Mouse (Mus musculus) heart, embryonic 12.5 days (tissue): Measurements from ENCODE around the gene Disp1. TPM values are rescaled to one million over a fixed set of nuclear protein-coding genes. Genes with fewer than 3 reads are reported as not detected.

Experiments used
- ATAC-seq: fragments of 200-750 bp; cut with Nextera tagmentation; 2 replicates; pipeline ENCODE4 v1.8.0; 2017; ENCODE audit warnings: moderate TSS enrichment, moderate library complexity; ENCODE audit not compliant: insufficient number of reproducible peaks, low FRiP score
- H3K27ac ChIP-seq: fragments of 300-500 bp; sonication (generic); 2 replicates; pipeline ENCODE4 v1.5.1; 2016; ENCODE audit warnings: mild to moderate bottlenecking, moderate library complexity; ENCODE audit not compliant: poor library complexity, severe bottlenecking
- H3K27me3 ChIP-seq: fragments of 300-500 bp; sonication (generic); replicated peaks from 2 replicates; pipeline ENCODE4 v1.6.1; 2016; ENCODE audit warnings: mild to moderate bottlenecking, moderate library complexity
- H3K36me3 ChIP-seq: fragments of 300-500 bp; sonication (generic); 2 replicates; pipeline ENCODE4 v1.6.1; 2016; ENCODE audit warnings: mild to moderate bottlenecking, moderate library complexity
- H3K4me1 ChIP-seq: fragments of 300-500 bp; sonication (generic); replicated peaks from 2 replicates; pipeline ENCODE4 v1.6.1; 2016; ENCODE audit warnings: mild to moderate bottlenecking
- H3K4me2 ChIP-seq: fragments of 300-500 bp; sonication (generic); 2 replicates; pipeline ENCODE4 v1.6.1; 2016; ENCODE audit warnings: mild to moderate bottlenecking, moderate library complexity
- H3K4me3 ChIP-seq: fragments of 300-500 bp; sonication (generic); 2 replicates; pipeline ENCODE4 v1.5.1; 2016; ENCODE audit warnings: mild to moderate bottlenecking
- H3K9ac ChIP-seq: fragments of 300-500 bp; sonication (generic); 2 replicates; pipeline ENCODE4 v1.6.1; 2016; ENCODE audit warnings: mild to moderate bottlenecking, moderate library complexity
- H3K9me3 ChIP-seq: fragments of 300-500 bp; sonication (generic); replicated peaks from 2 replicates; pipeline ENCODE4 v1.6.1; 2016; ENCODE audit warnings: mild to moderate bottlenecking, moderate library complexity
- WGBS: fragments of 180-500 bp; shearing (Covaris S2); methylation state at CpG from one replicate; pipeline ENCODE4 v1.1.7; 2016; 5-methylcytosine and 5-hydroxymethylcytosine counted together
- polyA plus RNA-seq: library from polyadenylated mRNA; unstranded; fragments of >200 nt; fragmentation: Nextera tagmentation; extraction: Ambion mirVana; gene quantifications from 2 replicates; pipeline ENCODE4 v1.2.1, GENCODE M21; 2016

Gene Disp1
- polyA plus RNA-seq, 1 experiment from 2014 or later, result 10.9 TPM

GRCm38 (mm10) chr1:183120341-183120923, 100.9 kb downstream of the Disp1 start:
- 79% methylated on average over 12 of the region's 12 CpGs for WGBS
- Histone ChIP-seq H3K4me3 (no peak overlapping the region), H3K9ac (no peak overlapping the region), H3K27me3 (no peaks in the 10 kb centered on the region), H3K4me1 (peaks cover 14% of the 10 kb centered on the region), H3K36me3 (no peaks in the 10 kb centered on the region), H3K27ac (no peak overlapping the region), H3K4me2 (no peak overlapping the region), H3K9me3 (no peaks in the 10 kb centered on the region)
- no peak for ATAC-seq

GRCm38 (mm10) chr1:183117827-183118825, 103.2 kb downstream of the Disp1 start:
- no peak overlapping the region for H3K4me3 ChIP-seq
- no peak overlapping the region for H3K9ac ChIP-seq
- H3K4me2 ChIP-seq, result no peak overlapping the region
- no peaks in the 10 kb centered on the region for H3K27me3 ChIP-seq
- 64% methylated on average over 21 of the region's 21 CpGs for WGBS
- peaks cover 34% of the 10 kb centered on the region for H3K4me1 ChIP-seq
- ATAC-seq, result no peak
- H3K36me3 ChIP-seq, result no peaks in the 10 kb centered on the region
- H3K27ac ChIP-seq, result no peak overlapping the region
- H3K9me3 ChIP-seq, result no peaks in the 10 kb centered on the region

- Histone ChIP-seq H3K27me3 (no peaks in the 10 kb centered on the region), H3K36me3 (no peaks in the 10 kb centered on the region), H3K4me2 (no peak overlapping the region), H3K9me3 (no peaks in the 10 kb centered on the region), H3K27ac (no peak overlapping the region), H3K4me1 (peaks cover 44% of the 10 kb centered on the region), H3K4me3 (no peak overlapping the region), H3K9ac (no peak overlapping the region)
- peak; percentile 25; the same call in 1 of the 2 replicates for ATAC-seq
- WGBS, result 64% methylated on average over 15 of the region's 15 CpGs
These were observed 104.1 kb downstream of the Disp1 start for GRCm38 (mm10) chr1:183116946-183117826.

GRCm38 (mm10) chr1:183116441-183116840, 104.9 kb downstream of the Disp1 start:
- H3K36me3 ChIP-seq, result no peaks in the 10 kb centered on the region
- H3K4me1 ChIP-seq, result peaks cover 47% of the 10 kb centered on the region
- no peak overlapping the region for H3K4me3 ChIP-seq
- WGBS, result 68% methylated on average over 10 of the region's 10 CpGs
- no peaks in the 10 kb centered on the region for H3K27me3 ChIP-seq
- ATAC-seq, result no peak
- no peak overlapping the region for H3K9ac ChIP-seq
- no peak overlapping the region for H3K27ac ChIP-seq
- H3K4me2 ChIP-seq, result no peak overlapping the region
- H3K9me3 ChIP-seq, result no peaks in the 10 kb centered on the region

GRCm38 (mm10) chr1:183115076-183115475, 106.2 kb downstream of the Disp1 start:
- Histone ChIP-seq H3K27me3 (no peaks in the 10 kb centered on the region), H3K36me3 (no peaks in the 10 kb centered on the region), H3K4me1 (peaks cover 47% of the 10 kb centered on the region), H3K4me3 (no peak overlapping the region), H3K27ac (no peak overlapping the region), H3K9me3 (no peaks in the 10 kb centered on the region), H3K4me2 (no peak overlapping the region), H3K9ac (no peak overlapping the region)
- 64% methylated on average over 7 of the region's 7 CpGs for WGBS
- no peak for ATAC-seq

- 0 out of 2 replicates have a peak overlapping the region, but pooled peaks have one; percentile 2 for H3K9ac ChIP-seq
- no peaks in the 10 kb centered on the region for H3K27me3 ChIP-seq
- H3K4me2 ChIP-seq, result no peak overlapping the region
- no peak for ATAC-seq
- H3K4me3 ChIP-seq, result no peak overlapping the region
- H3K27ac ChIP-seq, result no peak overlapping the region
- H3K36me3 ChIP-seq, result no peaks in the 10 kb centered on the region
- no peaks in the 10 kb centered on the region for H3K9me3 ChIP-seq
- peaks cover 47% of the 10 kb centered on the region for H3K4me1 ChIP-seq
- 70% methylated on average over 6 of the region's 6 CpGs for WGBS
These were observed 106.8 kb downstream of the Disp1 start for GRCm38 (mm10) chr1:183114554-183114953.

- Histone ChIP-seq H3K4me1 (peaks cover 48% of the 10 kb centered on the region), H3K27ac (peak overlapping the region; percentile 68), H3K9me3 (no peaks in the 10 kb centered on the region), H3K9ac (no peak overlapping the region; the same call in 1 of the 2 replicates), H3K4me2 (peak overlapping the region; percentile 17; the same call in 1 of the 2 replicates), H3K4me3 (no peak overlapping the region), H3K36me3 (no peaks in the 10 kb centered on the region), H3K27me3 (no peaks in the 10 kb centered on the region)
- ATAC-seq, result no peak
- WGBS, result 42% methylated on average over 9 of the region's 9 CpGs
These were observed 107.8 kb downstream of the Disp1 start for GRCm38 (mm10) chr1:183113546-183113945.

- Histone ChIP-seq H3K27me3 (no peaks in the 10 kb centered on the region), H3K4me1 (peaks cover 22% of the 10 kb centered on the region), H3K36me3 (no peaks in the 10 kb centered on the region), H3K4me3 (no peak overlapping the region), H3K27ac (no peak overlapping the region), H3K9ac (no peak overlapping the region), H3K9me3 (no peaks in the 10 kb centered on the region), H3K4me2 (no peak overlapping the region)
- ATAC-seq, result no peak
- WGBS, result 73% methylated on average over 2 of the region's 2 CpGs
These were observed 113.8 kb downstream of the Disp1 start for GRCm38 (mm10) chr1:183107476-183107875.

GRCm38 (mm10) chr1:183104696-183105095, 116.6 kb downstream of the Disp1 start:
- 86% methylated on average over 5 of the region's 5 CpGs for whole genome bisulfite sequencing
- Histone ChIP-seq H3K4me3 (no peak overlapping the region), H3K4me1 (peaks cover 18% of the 10 kb centered on the region), H3K9ac (no peak overlapping the region), H3K27me3 (no peaks in the 10 kb centered on the region), H3K36me3 (no peaks in the 10 kb centered on the region), H3K4me2 (no peak overlapping the region), H3K27ac (no peak overlapping the region), H3K9me3 (no peaks in the 10 kb centered on the region)
- no peak for ATAC-seq

- 82% methylated on average over 3 of the region's 3 CpGs for WGBS
- no peak for ATAC-seq
These were observed 118.5 kb downstream of the Disp1 start for GRCm38 (mm10) chr1:183102775-183103174.

More at GRCm38 (mm10) chr1:183102775-183103174, 118.5 kb downstream of the Disp1 start:
- H3K4me1 ChIP-seq, result peaks cover 13% of the 10 kb centered on the region
- H3K9me3 ChIP-seq, result no peaks in the 10 kb centered on the region
- H3K27me3 ChIP-seq, result no peaks in the 10 kb centered on the region
- H3K27ac ChIP-seq, result no peak overlapping the region
- no peak overlapping the region for H3K9ac ChIP-seq
- H3K4me2 ChIP-seq, result no peak overlapping the region
- H3K4me3 ChIP-seq, result no peak overlapping the region
- H3K36me3 ChIP-seq, result no peaks in the 10 kb centered on the region
